Mouse (Mus musculus): ENCODE measurements around the gene Pik3c2a.

Pik3c2a gene

DNA sequence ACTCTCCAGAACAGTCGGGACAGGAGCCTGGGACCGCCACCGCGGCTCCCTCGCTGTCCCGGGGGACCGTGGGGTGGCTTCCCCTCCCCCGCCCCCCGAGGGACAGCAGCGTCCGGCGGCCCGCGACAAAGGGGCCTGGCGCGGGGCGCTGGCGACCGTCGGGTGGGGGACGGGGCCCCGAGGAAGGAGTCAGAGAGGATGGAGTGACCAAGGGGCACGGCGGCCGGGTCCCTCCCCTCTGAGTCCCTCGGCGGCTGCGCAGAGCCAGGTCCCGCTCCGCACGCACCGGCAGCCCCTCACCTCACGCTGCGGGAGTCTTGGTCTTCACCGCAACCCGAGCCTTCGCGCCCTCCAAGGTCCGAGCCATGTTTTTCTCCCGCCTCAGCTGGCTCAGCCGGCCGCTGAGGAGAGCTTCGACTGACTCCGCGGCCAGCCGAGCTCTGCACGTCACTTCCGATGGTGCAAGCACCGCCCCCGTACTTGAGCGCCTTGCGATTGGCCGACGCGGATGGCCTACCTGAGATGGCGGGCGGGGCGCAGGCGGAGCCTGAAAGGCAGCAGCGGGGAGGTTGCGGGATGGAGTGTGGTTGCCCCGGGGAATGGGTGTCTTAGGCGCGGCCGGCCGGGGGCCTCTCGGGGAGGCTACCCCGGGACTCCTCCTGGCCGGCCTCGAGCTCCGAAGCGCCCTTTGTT is at the start of gene Pik3c2a:
Gene Pik3c2a, minus strand, starts transcription at position 446 of the 693 bp plus-strand sequence.
- DNase-seq (ENCODE audit: low spot score) = peak; percentile 89

DNA sequence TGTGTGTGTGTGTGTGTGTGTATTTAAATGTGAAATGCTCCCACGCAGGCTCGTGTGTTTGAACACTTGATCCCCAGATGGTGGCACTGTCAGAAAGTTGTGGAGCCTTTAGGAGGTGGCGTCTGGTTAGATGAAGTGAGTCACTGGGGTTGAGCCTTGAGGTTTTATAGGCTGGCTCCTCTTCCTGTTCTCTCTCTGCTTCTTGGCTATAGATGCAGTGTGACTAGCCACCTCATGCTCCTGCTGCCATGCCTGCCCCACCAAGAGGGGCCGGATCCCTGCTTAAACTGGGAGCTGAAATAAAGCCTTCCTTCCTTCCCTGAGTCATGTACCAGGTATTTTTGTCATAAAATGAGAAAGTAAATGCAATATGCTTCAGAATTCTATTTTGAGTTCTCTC is 47.9 kb upstream of the Pik3c2a start:
- no peak for DNase-seq (ENCODE audit: low spot score)

DNA sequence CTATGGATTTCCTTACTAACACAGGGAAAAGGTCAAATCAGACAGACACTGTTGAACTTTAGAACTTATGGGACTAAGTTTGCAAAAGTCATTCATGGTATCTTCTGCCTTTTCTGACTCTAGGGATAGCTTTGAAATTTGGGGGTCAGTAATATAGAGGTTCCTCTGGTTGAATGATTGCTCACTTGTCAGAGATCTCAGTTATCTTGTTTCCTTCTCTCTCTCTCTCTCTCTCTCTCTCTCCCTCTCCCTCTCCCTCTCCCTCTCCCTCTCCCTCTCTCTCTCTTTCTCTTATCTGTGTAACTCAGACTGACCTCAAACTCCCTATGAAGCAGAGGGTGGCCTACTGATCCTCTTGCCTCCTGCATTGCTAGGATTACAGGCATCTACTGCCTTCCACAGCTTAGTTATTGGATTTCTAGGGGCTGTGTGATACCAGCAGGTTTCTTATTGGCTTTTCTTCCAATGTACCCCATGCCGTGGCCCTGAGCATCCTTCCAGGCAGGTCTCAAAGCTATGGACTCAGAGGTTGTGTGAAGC is 41.9 kb upstream of the Pik3c2a start:
- no peak for DNase-seq (ENCODE audit: low spot score)

DNA sequence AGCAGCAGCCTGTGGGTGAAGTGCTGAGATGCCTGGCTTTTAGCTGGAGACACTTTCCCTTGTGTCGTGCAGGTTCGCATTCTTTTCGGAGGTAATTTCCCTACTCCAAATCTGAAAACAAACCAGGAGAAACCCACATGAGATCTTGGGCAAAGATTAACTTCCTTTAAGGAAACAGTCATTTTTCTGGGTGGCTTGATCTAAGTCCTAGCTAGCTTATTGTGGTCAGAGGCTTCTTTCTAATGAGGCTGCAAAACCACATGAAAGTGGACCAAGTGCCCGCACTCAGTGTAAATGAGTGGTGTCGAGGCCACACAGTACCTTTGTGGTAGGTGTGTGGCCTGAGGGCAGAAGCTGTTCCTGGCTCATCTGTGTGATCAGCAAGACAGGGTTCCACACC is 41.0 kb upstream of the Pik3c2a start:
- no peak for DNase-seq (ENCODE audit: low spot score)

DNA sequence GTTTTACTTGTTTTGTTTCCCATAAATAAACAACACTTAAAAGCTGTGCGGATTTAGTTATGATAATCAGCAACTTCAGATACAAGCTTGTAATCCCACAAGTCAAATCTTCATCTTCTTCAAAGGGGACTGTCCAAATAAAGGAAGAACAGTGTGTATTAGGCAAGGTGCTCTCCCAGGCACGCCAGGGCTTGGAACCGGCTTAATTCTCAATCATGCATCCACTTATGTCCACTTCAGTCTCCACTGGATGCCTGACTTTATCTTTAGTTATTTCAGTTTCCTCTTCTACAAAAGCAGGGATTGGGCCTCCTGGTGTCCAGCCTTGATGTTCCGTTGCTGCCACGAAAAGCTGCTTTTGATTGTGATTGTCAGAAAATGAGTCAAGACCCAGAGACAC is 40.5 kb upstream of the Pik3c2a start:
- no peak for DNase-seq (ENCODE audit: low spot score)

DNA sequence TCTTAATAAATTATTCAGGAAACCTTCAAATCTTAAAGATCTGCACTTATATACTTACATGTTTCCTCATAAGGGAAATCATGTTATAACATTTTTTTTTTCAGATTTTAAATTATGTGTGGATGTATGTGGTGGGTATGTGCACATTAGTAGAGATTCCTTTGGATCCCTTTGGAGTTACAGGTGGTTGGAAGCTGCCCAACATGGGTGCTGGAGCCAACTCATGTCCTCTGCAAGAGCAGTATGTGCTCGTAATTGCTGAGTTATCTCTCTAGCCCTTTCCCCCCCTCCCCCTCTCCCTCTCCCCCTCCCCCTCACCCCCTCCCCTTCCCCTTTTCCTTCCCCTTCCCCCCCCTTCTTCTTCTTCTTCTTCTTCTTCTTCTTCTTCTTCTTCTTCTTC is 39.9 kb upstream of the Pik3c2a start:
- DNase-seq (ENCODE audit: low spot score) = no peak

DNA sequence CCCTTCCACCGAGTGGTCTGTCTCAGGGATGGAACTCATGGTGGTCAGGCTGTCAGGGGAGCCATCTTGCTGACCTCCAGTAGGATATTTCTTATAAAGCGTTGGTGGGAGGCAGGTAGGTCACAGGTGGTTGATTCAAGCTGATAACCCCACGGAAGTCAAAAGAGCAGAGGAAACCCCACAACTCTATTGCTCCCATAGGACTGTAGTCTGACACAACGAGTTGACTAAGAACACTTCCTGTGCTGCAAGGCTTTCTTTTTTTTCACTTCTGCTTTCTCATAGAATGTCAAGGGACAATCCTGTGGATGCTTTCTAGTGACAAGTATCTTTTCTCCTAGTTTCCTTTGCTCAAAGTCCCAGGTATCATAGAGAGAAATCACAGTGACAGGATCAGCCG is 33.0 kb upstream of the Pik3c2a start:
- no peak for DNase-seq (ENCODE audit: low spot score)

DNA sequence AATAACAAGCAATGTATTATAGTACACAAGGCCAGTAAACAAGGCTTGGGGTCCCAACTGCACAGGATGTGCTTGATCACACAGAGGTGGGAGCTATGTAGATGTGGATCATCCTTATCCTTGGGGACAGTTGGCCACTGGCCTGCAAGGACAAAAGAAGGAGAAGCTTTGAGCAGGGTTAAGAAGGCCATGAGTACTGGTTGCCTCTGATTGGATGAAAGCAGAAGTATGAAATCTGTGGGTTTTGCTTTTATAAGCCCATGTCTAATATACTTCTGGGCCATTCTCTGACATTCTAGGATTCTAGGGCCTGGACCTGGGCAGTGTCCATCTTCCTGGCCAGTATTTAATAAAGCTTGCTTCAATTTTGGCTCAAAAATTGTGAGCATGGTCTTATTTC is 32.6 kb upstream of the Pik3c2a start:
- no peak for DNase-seq (ENCODE audit: low spot score)

DNA sequence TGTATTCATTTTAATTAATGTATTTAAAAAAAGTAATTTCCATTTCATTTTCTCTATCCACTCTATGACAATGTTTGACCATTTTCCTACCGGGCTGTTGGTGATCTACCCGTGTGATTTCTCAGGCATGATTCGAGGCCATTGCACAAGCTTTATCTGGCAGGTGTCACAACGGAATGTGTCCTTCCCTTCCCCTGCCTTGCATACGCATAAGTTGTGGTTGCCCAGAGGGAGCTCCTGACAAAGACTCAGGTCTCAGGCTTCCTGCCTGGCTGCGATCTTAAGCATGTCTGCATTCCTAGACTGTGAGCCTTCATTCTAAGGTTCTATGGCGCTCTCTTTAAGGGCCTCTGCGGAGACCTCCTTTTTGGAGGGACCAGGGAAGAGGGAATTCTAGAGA is 18.9 kb upstream of the Pik3c2a start:
- no peak for DNase-seq (ENCODE audit: low spot score)

DNA sequence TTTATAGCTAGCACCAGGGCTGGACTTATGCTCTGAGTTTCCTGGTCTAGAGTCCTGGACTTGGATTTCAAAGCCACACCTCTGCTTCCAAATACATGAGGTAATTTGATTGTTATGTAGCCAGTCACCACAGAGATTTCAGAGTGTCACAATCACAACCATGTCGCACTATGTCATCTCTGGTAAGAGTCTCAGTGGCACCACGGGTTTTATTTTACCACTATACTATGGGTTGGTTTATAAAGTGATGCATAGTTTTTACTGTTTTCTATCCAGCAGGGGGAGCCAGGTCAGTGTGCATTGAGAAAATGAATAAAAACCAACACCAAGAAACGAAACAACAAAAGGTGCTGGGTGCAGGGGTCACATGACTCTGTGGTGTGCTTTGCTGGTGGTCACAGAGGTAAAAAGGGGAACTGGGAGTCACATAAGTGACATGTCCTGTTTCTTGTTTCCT is 15.8 kb upstream of the Pik3c2a start:
- DNase-seq (ENCODE audit: low spot score) = no peak

DNA sequence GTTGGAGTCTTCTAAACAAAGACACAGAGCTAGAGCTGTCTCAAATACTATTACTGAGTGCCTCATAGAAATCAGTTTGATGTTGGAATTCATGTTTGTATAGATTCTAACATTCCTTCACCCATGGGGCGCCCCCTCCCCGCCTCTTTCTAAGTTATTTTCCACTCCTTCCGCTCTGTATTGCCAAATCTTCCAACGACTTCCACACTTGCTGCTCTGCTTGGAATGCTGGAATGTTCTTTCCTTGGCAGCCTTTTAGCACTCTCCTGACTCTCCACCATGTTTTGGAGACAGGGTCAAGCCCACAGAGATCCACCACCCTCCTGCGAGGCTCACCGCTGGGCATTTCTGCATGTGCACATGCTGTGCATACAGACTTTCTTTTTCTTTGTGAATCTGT is 14.1 kb upstream of the Pik3c2a start:
- no peak for DNase-seq (ENCODE audit: low spot score)

DNA sequence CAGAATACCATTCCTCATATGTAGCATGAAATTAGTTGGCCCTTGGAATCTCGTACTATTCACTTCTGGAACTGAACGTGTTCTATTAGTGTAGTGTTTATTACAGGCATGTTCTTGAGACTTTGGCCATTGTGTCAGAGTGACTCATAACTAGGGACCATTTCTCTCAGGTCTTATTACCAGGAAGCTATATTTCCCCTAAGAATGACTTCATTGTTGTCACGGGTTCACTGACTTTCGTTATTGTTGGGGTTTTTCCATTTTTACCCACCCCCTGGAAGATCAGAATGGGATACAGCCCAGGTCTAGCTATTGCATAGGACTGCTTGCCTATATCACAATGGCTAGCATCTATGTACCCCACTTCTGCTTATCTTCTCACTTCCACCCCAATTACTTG is 13.7 kb upstream of the Pik3c2a start:
- DNase-seq (ENCODE audit: low spot score) = no peak

DNA sequence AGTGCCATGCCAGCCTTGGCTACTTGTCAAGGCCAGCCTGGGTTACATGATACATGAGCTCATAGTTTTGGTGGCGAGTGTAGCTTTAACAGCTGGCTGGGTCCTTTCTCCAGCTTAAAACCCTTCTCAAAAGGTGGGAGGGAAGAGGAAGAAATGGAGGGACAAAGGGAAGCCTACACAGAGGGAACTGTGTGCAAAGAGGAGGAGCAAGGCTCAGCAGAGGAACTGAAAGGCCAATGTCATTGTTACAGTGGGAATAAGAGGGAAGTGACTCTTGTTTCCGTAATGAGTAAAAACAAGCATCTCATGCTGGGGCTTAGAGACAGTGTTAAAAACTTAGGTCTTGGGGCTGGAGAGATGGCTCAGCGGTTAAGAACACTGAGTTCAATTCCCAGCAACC is 3.4 kb upstream of the Pik3c2a start:
- no peak for DNase-seq (ENCODE audit: low spot score)

DNA sequence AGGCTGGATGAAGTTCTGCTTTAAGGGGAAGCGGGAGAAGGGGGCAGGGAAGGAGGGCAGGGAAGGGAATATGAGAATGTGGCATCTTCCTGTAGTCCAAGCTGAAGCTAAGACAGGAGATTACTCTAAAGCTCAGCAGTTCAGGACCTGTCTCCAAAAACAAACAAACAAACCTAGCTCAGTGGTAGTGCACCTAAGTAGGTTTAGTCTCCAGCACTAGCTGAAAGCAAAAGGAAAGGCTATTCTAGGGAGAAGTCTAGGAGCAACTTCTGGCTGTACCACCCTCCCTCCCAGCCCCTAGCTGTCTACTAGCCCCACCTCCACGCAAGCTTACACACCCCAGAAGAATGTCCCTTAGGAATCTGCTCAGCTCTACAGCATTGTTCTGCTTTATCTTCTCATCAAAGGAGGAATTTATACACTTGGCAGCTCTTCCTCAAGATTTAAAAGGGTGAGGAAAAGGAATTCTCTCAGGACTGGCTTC is 1.1 kb upstream of the Pik3c2a start:
- no peak for DNase-seq (ENCODE audit: low spot score)

DNA sequence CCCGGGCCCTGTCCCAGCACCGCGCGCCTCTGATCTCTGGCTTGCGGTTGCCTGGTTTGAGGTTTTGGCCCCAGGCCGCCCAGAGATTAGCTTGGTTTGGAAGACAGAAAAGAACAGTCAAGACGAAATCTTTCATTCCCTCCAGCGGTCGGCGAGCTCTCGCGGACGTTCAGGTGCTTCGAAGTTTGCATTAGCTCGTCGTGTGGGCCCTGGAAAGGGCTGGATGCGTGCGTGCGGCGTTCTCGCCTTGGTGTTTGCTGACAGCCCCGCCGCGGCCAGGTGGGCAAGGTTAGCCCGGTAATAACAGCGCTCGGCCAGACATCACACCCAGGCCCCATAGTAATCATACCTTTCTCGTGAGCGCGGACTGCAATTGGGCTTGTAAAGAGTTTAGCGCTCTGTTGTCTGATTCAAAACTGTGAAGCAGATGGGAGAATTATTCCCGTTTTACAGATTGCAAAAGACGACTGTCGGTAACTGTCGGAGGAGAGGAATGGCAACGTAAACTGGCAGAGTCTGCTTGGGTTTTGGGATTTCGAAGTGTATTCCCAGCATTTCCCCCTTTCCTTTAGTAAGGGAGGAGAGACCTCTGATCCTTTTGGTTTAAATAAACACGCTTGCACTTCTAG is 562 bp upstream of the Pik3c2a start:
- DNase-seq (ENCODE audit: low spot score) = no peak

DNA sequence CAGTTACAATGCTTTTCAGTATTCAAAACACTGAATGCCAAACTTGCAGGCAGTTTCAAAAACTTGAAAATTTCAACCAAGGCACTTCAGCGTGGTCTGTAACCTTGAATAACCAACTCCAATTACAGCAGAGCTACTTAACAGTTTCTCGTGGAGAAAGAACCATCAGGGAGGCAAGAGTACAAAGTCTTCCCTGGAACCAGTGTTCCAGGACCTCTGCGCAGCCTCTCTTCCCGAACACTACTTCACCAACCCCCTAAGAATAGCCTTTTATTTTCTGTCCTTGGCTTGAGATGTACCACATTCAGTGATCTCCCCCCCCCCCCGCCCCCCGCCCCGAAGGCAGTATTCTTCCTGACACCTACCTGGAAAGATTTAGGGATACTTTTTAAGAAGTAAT is 1.0 kb downstream of the Pik3c2a start:
- DNase-seq (ENCODE audit: low spot score) = no peak

DNA sequence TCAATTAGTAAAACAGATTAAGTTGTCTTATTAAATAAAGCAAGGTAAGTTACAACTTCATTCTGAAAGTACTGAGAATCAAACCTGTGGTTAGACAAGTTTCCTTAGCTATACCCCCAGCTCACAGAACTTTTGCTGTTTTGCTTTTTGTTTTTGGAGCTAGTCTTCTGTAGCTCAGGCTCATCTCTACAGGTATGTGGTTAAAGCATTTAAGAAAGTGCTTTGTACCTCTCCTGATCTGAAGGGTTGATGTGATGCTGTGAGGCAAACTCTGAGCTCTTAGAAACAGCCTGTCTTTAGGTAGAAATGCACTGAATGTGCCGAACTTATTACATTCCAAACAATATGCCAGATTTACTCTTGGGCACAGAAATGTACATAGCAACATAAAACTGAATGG is 1.9 kb downstream of the Pik3c2a start:
- DNase-seq (ENCODE audit: low spot score) = no peak

DNA sequence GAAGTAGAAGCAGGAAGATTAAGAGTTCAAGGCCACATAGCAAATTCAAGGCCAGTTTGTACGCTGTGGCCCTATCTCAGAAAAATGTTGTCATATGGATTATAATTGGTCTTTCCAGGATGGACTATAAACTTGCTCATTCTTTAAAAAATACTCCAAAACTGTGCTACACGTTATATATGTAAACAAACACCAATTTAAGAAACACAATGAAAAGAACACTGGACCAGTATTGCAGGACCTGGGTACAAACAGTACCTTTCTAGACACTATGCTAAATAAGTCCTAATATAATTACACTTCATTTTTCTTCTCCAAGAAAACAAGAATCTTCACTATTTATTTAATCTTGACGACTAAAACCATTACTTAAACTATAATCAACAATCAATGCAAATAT is 11.6 kb downstream of the Pik3c2a start:
- no peak for DNase-seq (ENCODE audit: low spot score)

DNA sequence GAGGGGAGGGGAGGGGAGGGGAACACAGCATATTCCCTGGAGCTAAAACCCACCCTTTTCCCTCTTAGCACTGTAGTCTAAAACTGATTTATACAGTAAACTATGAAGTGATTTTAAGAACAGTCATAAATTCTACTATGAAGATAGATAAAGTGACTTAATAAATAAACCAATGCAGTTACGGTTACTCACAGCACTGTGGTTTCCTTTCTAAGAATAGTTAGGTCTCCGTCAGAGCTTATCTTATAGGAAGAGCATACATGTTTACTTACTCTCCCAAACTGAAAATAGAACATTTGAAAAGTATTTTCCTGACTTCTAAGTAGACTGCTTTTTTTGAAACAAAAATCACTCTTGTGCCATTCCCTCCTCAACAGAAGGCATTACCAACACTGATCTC is 12.3 kb downstream of the Pik3c2a start:
- DNase-seq (ENCODE audit: low spot score) = no peak

DNA sequence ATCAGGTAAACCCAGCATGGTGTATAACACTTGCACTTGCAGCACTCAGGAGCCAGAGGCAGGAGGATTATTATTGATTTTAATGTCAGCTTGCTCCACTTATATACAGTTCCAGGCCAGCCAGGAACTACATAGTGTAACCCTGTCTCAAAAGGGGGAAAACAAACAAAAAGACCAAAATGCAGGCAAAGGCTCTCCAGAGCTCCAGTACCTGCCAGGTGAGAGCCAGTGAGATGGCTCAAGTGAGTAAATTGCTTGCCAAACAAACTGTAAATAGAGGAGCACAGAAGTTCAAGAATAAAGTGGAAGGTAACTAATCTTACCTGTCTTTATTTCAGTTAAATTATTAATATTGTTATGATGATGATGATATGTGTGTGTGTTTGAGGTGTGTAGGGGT is 16.0 kb downstream of the Pik3c2a start:
- no peak for DNase-seq (ENCODE audit: low spot score)

DNA sequence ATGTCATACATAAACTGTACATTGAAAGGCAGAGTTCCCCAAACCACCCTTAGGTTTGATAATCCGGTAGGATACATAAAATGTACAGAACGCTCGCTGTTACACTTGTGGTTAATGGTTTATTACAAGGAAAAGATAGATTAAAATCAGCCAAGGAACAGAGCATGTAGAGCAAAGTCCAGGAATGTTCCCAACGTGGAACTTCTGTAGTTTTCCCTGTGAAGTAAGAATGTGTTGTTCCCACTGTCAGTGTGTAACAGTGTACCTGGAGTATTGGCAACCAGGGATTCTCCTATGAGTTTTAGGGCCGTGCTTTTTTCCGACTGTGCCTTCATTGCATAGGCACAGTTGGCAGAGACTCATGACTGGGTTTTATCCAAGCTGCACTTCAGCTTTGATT is 17.5 kb downstream of the Pik3c2a start:
- no peak for DNase-seq (ENCODE audit: low spot score)

DNA sequence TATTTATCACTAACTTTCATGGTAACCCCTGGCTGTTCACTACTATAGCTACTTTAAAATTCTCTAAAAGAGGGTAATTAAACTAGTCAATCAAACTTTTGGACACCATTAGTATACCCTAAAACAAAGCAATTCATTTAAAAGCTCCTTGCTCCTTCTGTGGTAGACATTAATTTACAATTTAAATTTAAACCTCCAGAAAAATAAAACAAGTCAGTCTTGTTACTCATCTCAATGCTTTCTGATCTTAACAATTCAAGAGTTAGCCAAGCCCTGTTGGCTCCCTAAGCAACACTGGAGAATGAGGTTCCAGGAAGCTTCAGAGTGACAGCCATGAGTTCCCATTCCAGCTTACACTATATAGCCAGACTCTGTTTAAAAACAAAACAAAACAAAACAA is 22.2 kb downstream of the Pik3c2a start:
- no peak for DNase-seq (ENCODE audit: low spot score)

DNA sequence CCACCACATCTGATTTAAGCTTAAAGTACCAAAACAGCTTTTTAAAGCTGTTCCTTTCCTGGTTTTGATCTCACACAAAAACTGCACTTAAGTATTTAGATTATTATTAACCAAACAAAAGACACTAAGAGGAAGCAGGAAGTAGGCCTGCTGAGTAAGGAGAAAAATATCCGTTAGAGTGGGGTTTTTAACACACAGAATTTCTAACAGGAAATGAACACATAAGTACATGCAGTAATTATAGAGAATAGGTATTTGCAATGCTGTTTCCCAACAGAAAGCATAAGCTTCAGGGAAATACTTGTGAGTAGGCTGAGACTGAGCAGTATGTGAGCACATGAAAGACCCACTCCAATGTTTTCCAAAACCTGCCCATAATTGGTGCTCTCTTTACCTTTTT is 33.8 kb downstream of the Pik3c2a start:
- DNase-seq (ENCODE audit: low spot score) = no peak

DNA sequence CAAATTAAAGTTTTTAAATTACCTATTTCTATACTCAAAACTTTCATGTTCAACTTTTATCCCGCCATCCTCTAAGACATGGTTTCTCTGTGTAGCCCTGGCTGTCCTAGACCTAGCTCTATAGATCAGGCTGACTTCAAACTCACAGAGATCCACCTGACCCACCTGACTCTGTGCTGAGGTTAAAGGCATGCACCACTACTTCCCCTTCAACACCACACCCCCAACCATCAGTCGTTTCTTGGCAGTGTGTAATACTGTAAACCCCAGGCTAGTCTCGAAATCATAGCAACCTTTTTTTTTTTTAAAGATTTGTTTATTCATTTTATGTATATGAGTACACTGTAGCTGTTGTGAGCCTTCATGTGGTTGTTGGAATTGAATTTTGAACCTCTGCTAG is 50.9 kb downstream of the Pik3c2a start:
- no peak for DNase-seq (ENCODE audit: low spot score)
